Mouse (Mus musculus): Measurements from ENCODE around the gene Bmpr1a. TPM values are rescaled to one million over a fixed set of nuclear protein-coding genes. Genes with fewer than 3 reads are reported as not detected.

Gene Bmpr1a
- polyA plus RNA-seq, 1 experiment from 2014 or later: 31.6 TPM

DNA sequence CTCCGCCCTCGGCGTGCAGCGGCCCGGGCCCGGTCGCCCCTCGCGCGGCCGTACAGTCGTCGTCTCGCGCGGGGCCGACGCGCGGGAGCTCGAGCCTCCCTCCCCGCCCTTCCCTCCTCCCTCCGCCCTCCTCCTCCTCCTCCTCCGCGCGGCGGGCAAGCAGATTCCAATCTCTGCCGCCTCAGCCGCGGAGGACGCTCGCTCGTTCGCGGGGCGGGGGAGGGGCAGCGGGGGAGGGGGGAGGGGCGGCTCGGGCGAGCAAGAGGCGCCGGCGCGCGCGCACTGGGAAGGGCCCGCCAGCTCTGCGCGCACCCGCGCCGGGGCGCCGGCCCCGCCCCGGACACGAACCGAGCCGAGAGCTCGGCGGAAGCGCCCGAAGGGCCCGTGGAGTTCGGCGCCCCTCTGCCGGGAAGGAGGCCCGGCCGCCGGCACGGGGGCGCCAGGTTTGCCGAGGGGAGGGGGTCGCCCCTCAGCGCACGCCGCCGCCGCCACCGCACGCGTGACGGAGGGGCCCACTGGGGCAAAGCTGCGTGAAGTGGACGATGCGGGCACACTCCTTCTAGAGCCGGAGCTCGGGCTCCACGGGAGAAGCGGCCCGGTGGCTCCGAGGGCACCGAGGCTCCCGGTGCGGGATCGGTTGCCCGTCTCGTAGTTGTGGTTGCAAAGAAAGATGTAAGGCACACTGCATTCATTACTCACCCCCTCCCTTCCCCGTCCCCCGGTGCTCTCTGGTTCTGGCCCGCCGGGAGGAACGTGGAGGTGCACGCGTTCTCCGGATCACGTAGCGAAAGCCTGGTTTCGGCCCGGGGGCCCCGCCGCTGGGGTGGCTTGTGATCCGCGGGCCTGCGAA, 441 bp downstream of the Bmpr1a start:
- peaks cover 42% of the 10 kb centered on the region for H3K4me1 ChIP-seq (replicated peaks)
- peaks cover 5% of the 10 kb centered on the region; the same call in 1 of the 2 replicates for H3K27me3 ChIP-seq (ENCODE audit: insufficient read depth, poor library complexity, severe bottlenecking)

DNA sequence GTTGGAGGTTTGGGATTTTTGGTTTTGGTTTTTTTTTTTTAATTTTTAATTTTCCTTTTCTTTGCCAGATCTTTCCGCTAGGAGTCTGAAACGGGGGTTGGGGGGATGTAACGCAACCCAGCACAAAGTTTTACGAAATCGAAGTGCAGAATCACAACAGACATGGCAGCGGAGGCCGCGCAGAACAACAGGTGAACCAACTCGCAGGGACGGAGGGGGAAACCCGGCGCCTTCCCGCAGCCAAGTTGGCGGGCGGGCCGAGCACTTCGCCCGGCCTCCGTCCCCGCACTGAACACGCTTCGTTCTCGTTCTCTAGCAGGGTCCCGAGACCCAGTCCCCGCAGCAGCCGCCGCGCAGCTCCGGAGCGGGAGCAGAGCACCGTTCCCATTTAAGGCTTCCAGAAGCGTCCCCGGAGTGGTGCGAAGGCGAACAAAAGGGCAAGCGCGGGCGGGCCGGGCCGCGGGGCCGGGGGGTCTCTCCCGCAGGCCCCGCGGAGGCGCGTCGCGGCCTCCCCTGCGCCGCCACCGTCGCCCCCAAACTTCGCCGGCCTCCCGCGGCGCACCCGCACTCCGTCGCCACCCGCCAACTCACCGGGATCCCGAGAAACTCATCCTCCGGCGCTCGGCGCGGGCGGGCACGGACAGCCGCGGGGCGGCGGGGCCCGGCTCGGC, 1.2 kb downstream of the Bmpr1a start:
- Histone ChIP-seq H3K9me3 (no peaks in the 10 kb centered on the region), H3K27ac (peak overlapping the region; percentile 99), H3K4me3 (peak overlapping the region; percentile 91), H3K36me3 (no peaks in the 10 kb centered on the region), H3K4me1 (replicated peaks) (peaks cover 41% of the 10 kb centered on the region), H3K27me3 (ENCODE audit: insufficient read depth, poor library complexity, severe bottlenecking) (peaks cover 5% of the 10 kb centered on the region; the same call in 1 of the 2 replicates)
- under 1% methylated on average over 77 of the region's 77 CpGs for WGBS
- peak; percentile 69 for DNase-seq (ENCODE audit: low spot score)

More for the DNA sequence above, 441 bp downstream of the Bmpr1a start:
- no peaks in the 10 kb centered on the region for H3K9me3 ChIP-seq
- under 1% methylated on average over 99 of the region's 115 CpGs for WGBS
- H3K27ac ChIP-seq: peak overlapping the region; percentile 99
- H3K36me3 ChIP-seq: no peaks in the 10 kb centered on the region
- peak; percentile 94 for DNase-seq (ENCODE audit: low spot score)
- H3K4me3 ChIP-seq: peak overlapping the region; percentile 91

DNA sequence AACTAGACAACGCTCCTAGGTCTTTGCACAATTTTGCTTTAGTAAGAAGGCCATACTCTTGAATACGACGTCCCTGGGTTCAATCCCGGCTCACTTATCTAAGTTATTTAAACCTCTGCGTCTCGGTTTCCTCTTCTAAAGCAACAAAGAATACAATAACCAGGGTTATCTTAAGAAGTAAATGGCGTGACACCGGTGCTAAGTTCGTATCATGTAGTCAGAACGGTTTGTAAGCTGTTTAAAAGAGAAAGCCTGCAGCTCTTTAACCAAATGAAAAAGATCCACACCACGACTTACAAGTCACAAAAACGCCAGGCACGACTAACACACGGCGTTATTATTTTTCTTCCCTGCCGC, 1.7 kb downstream of the Bmpr1a start:
- WGBS: under 1% methylated on average over 16 of the region's 16 CpGs
- peaks cover 3% of the 10 kb centered on the region; the same call in 1 of the 2 replicates for H3K27me3 ChIP-seq (ENCODE audit: insufficient read depth, poor library complexity, severe bottlenecking)
- peak overlapping the region; percentile 91 for H3K4me3 ChIP-seq
- DNase-seq (ENCODE audit: low spot score): no peak
- H3K4me1 ChIP-seq (replicated peaks): peaks cover 41% of the 10 kb centered on the region
- H3K9me3 ChIP-seq: no peaks in the 10 kb centered on the region
- no peaks in the 10 kb centered on the region for H3K36me3 ChIP-seq
- peak overlapping the region; percentile 99 for H3K27ac ChIP-seq

DNA sequence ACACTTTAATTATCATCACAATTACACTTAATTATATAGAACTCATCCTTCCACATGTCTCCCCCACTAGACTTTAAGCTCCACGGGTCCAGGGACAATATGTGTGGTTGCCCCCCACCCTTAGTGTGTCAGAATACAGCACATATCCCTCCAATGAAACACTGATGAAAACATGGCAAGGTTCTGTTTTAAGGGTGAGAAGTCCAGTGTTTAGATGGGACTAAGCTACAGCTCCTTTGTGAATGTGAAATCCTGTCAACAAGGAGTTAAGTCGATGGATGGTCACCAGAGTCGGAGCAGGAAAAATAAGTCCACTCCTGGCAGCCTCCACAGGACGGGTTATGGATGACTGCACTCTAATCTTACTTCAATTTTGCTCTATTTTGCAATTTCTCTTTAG, 2.8 kb downstream of the Bmpr1a start:
- Histone ChIP-seq H3K4me1 (replicated peaks) (peaks cover 41% of the 10 kb centered on the region), H3K4me3 (peak overlapping the region; percentile 91), H3K9me3 (no peaks in the 10 kb centered on the region), H3K36me3 (no peaks in the 10 kb centered on the region), H3K27ac (no peak overlapping the region), H3K27me3 (ENCODE audit: insufficient read depth, poor library complexity, severe bottlenecking) (no peaks in the 10 kb centered on the region)
- 6% methylated on average over 4 of the region's 4 CpGs for whole genome bisulfite sequencing
- no peak for DNase-seq (ENCODE audit: low spot score)

DNA sequence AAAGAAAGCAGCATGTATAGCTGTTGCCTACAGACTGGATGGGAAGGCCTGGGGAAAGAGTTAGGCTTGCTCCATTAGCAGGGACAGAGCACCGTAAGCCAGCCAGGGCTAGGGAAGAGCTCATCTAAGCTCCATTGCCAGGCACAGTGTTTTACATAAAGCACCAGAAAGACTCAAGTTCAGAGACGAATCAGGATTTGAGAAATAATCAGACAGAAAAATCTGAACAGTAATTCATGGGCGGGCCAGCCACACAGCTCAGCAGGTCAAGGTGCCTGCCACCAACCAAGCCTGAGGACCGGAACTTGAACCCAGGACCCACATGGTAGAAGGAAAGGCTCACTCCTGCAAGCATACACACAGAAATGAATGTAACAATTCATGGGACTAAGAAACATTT, 3.5 kb downstream of the Bmpr1a start:
- 80% methylated on average over 4 of the region's 4 CpGs for WGBS

DNA sequence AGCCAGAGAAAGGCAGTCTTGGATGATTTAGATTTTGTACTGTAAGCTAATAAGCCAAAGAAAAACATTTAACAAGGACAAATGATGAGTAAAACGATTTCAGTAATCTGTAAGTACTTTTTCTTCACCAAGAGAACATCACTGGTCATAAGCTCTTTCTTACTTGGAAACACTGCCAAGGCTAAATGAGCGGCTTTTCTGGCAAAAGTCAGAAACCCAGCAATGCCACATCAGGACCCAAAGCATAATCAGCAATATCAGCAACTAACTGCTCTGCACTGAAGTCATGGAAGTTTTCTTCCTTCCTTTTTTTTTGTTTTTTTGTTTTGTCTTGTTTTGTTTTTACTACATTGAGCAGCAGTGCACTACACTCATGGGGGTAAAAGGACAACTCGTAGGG, 5.8 kb downstream of the Bmpr1a start:
- Histone ChIP-seq H3K36me3 (no peaks in the 10 kb centered on the region), H3K27ac (no peak overlapping the region), H3K27me3 (ENCODE audit: insufficient read depth, poor library complexity, severe bottlenecking) (no peaks in the 10 kb centered on the region), H3K4me3 (no peak overlapping the region), H3K4me1 (replicated peaks) (peaks cover 29% of the 10 kb centered on the region), H3K9me3 (no peaks in the 10 kb centered on the region)
- no peak for DNase-seq (ENCODE audit: low spot score)
- 88% methylated on average over 3 of the region's 3 CpGs for WGBS

More for the DNA sequence above, 3.5 kb downstream of the Bmpr1a start:
- Histone ChIP-seq H3K27ac (no peak overlapping the region), H3K36me3 (no peaks in the 10 kb centered on the region), H3K4me3 (peak overlapping the region; percentile 91), H3K27me3 (ENCODE audit: insufficient read depth, poor library complexity, severe bottlenecking) (no peaks in the 10 kb centered on the region), H3K9me3 (no peaks in the 10 kb centered on the region), H3K4me1 (replicated peaks) (peaks cover 41% of the 10 kb centered on the region)
- no peak for DNase-seq (ENCODE audit: low spot score)

- DNase-seq (ENCODE audit: low spot score): no peak
- 91% methylated on average over 3 of the region's 3 CpGs for WGBS
- Histone ChIP-seq H3K27me3 (ENCODE audit: insufficient read depth, poor library complexity, severe bottlenecking) (no peaks in the 10 kb centered on the region), H3K4me3 (no peak overlapping the region), H3K27ac (no peak overlapping the region), H3K9me3 (no peaks in the 10 kb centered on the region), H3K36me3 (peaks cover 3% of the 10 kb centered on the region; the same call in 1 of the 2 replicates), H3K4me1 (replicated peaks) (peaks cover 11% of the 10 kb centered on the region)
Observed at GRCm38 (mm10) chr14:34493682-34494081, 9.5 kb downstream of the Bmpr1a start.

DNA sequence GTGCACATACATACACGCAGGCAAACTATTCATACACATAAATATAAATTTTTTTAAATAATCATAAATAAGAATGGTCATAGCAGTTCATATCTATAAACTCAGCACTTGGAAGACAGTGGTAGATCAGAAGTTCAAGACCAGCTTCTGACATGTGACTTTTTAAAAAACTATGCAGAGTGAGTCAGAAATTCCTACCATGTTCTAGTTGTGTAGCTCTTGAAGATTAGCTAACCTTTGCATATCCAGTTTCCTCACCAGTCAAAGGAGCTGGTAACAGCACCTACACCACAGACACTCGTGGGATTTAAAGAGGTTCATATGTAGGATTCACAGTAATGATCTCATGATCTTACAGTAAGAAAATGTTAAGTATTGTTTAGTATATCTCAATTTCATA, 10.5 kb downstream of the Bmpr1a start:
- no peaks in the 10 kb centered on the region for H3K9me3 ChIP-seq
- no peak for DNase-seq (ENCODE audit: low spot score)
- WGBS: 94% methylated on average over 2 of the region's 2 CpGs
- no peak overlapping the region for H3K4me3 ChIP-seq
- H3K27ac ChIP-seq: no peak overlapping the region
- 0 out of 2 replicates have a peak, but pooled peaks cover 3% of the 10 kb centered on the region for H3K4me1 ChIP-seq (replicated peaks)
- H3K36me3 ChIP-seq: peaks cover 3% of the 10 kb centered on the region; the same call in 1 of the 2 replicates
- no peaks in the 10 kb centered on the region for H3K27me3 ChIP-seq (ENCODE audit: insufficient read depth, poor library complexity, severe bottlenecking)

DNA sequence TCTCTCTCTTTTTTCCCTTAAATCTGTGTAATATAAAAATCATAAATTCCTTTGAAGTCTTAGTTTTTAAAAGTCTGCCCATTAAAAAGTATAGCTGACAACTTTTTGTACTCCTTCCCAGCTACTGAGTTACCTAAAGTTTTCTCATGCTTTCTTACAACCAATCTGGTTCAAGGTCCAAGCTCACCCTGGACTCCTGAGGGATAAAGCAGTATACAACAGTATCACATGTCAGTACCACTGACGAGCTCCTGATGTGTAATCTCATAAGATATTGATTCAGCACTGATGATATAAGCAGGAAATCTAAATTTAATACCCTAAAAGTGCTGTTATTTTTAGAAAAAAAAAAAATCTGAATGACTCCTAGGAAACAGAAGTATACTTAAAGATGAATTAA, 12.2 kb downstream of the Bmpr1a start:
- Histone ChIP-seq H3K9me3 (no peaks in the 10 kb centered on the region), H3K4me3 (no peak overlapping the region), H3K4me1 (replicated peaks) (0 out of 2 replicates have a peak, but pooled peaks cover 3% of the 10 kb centered on the region), H3K27ac (no peak overlapping the region), H3K36me3 (peaks cover 3% of the 10 kb centered on the region; the same call in 1 of the 2 replicates), H3K27me3 (ENCODE audit: insufficient read depth, poor library complexity, severe bottlenecking) (no peaks in the 10 kb centered on the region)
- DNase-seq (ENCODE audit: low spot score): no peak
- 69% methylated on average over 1 of the region's 1 CpGs for WGBS

DNA sequence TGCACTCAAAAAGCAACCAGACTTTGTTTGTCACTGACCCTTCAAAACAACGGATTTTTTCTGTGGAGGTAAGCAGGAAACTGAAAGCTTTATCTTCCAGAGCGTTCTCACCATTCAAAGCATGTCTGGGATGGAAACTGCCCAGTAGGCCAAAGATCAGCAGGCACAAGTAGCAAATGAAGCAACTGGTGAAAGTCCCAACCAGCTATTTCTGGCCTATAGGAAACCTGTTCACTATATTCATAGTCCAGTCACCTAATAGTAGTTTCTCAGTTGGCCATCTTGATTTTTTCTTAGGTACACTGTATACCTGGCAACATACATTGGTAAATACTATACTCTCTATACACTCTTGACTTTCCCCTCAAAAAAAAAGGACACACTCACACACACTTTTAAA, 13.2 kb downstream of the Bmpr1a start:
- 0 out of 2 replicates have a peak, but pooled peaks cover 3% of the 10 kb centered on the region for H3K4me1 ChIP-seq (replicated peaks)
- no peak for DNase-seq (ENCODE audit: low spot score)
- no peak overlapping the region for H3K27ac ChIP-seq
- no peaks in the 10 kb centered on the region for H3K27me3 ChIP-seq (ENCODE audit: insufficient read depth, poor library complexity, severe bottlenecking)
- peaks cover 3% of the 10 kb centered on the region; the same call in 1 of the 2 replicates for H3K36me3 ChIP-seq
- H3K9me3 ChIP-seq: no peaks in the 10 kb centered on the region
- 84% methylated on average over 2 of the region's 2 CpGs for WGBS
- H3K4me3 ChIP-seq: no peak overlapping the region

GRCm38 (mm10) chr14:34486169-34486568, 17.0 kb downstream of the Bmpr1a start:
- no peaks in the 10 kb centered on the region for H3K9me3 ChIP-seq
- WGBS: 65% methylated on average over 8 of the region's 8 CpGs
- H3K27ac ChIP-seq: no peak overlapping the region
- H3K4me3 ChIP-seq: no peak overlapping the region
- no peaks in the 10 kb centered on the region for H3K27me3 ChIP-seq (ENCODE audit: insufficient read depth, poor library complexity, severe bottlenecking)
- DNase-seq (ENCODE audit: low spot score): no peak
- no peaks in the 10 kb centered on the region for H3K36me3 ChIP-seq
- H3K4me1 ChIP-seq (replicated peaks): peaks cover 16% of the 10 kb centered on the region

GRCm38 (mm10) chr14:34483469-34484341, 19.4 kb downstream of the Bmpr1a start:
- Histone ChIP-seq H3K4me1 (replicated peaks) (peaks cover 12% of the 10 kb centered on the region), H3K27me3 (ENCODE audit: insufficient read depth, poor library complexity, severe bottlenecking) (no peaks in the 10 kb centered on the region), H3K36me3 (no peaks in the 10 kb centered on the region), H3K27ac (no peak overlapping the region), H3K9me3 (no peaks in the 10 kb centered on the region), H3K4me3 (no peak overlapping the region)
- 68% methylated on average over 6 of the region's 6 CpGs for WGBS
- DNase-seq (ENCODE audit: low spot score): no peak

Measured in hindbrain, embryonic 10.5 days (tissue).